Mouse (Mus musculus): ENCODE results near the gene Slc45a3. TPM values are rescaled to one million over a fixed set of nuclear protein-coding genes. Genes with fewer than 3 reads are reported as not detected.

Slc45a3 gene
- total and polyA plus RNA-seq, 3 experiments, result 14.4 to 51.4 (median 48.1) TPM

- ATAC-seq (ENCODE audit: extremely low read depth, insufficient number of reproducible peaks, low FRiP score, poor library complexity, severe bottlenecking), result no peak
- H3K27me3 ChIP-seq (ENCODE audit: insufficient read depth, low read length), result no peaks in the 10 kb centered on the region
- no peaks in the 10 kb centered on the region for H3K9me3 ChIP-seq (replicated peaks)
- H3K4me3 ChIP-seq (ENCODE audit: low read depth, low read length), result no peak overlapping the region
- peaks cover 95% of the 10 kb centered on the region for H3K36me3 ChIP-seq (replicated peaks)
- DNase-seq (ENCODE audit: low spot score), result no peak
- 0 out of 2 replicates have a peak, but pooled peaks cover 4% of the 10 kb centered on the region for H3K4me1 ChIP-seq (ENCODE audit: insufficient read depth, low read depth, low read length)
- TF ChIP-seq TAL1 (conservative IDR thresholded peaks at IDR 0.05; ENCODE audit: low read depth, low read length) (no peak), POLR2AphosphoS5 (IDR thresholded peaks at IDR 0.05; ENCODE audit: insufficient replicate concordance, low read depth, low read length) (no peak)
Measured at GRCm38 (mm10) chr1:132022107-132022506, 59.3 kb downstream of the Slc45a3 start.

- no peaks in the 10 kb centered on the region for H3K9me3 ChIP-seq (replicated peaks)
- TF ChIP-seq TAL1 (conservative IDR thresholded peaks at IDR 0.05; ENCODE audit: low read depth, low read length) (no peak), POLR2AphosphoS5 (IDR thresholded peaks at IDR 0.05; ENCODE audit: insufficient replicate concordance, low read depth, low read length) (no peak), GATA1 (IDR thresholded peaks at IDR 0.05; ENCODE audit: borderline replicate concordance, low read length) (no peak), CTCF (IDR thresholded peaks at IDR 0.05; ENCODE audit: low read depth, low read length) (no peak), GATA2 (IDR thresholded peaks at IDR 0.05; ENCODE audit: borderline replicate concordance, low read depth, low read length) (no peak)
- DNase-seq (ENCODE audit: low spot score) (no peak), ATAC-seq (ENCODE audit: extremely low read depth, insufficient number of reproducible peaks, low FRiP score, poor library complexity, severe bottlenecking) (no peak)
- H3K27me3 ChIP-seq (ENCODE audit: insufficient read depth, low read length), result no peaks in the 10 kb centered on the region
- 0 out of 2 replicates have a peak, but pooled peaks cover 4% of the 10 kb centered on the region for H3K4me1 ChIP-seq (ENCODE audit: insufficient read depth, low read depth, low read length)
- peaks cover 95% of the 10 kb centered on the region for H3K36me3 ChIP-seq (replicated peaks)
- no peak overlapping the region for H3K4me3 ChIP-seq (ENCODE audit: low read depth, low read length)
Measured at GRCm38 (mm10) chr1:132026925-132027646, 64.3 kb downstream of the Slc45a3 start.

DNA sequence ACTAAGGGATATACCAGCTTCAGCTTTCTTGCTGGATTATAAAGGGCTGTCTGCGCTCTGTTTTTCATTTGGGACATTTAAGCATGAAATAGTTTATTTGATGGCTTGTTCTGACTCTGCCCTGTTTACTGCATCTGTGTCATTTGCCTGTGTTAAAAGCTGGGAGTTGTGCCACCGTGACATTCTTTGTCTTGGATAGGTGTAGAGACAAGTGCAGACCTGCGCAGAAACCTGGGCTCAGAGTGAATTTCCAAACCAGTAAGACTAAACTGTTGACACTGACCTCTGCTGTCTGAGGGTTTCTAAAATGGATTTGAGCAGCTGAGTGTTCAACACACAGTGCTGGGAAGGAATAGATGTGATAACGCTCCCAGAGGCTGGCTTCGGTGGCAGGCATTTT, 65.2 kb downstream of the Slc45a3 start:
- Histone ChIP-seq H3K4me1 (ENCODE audit: insufficient read depth, low read depth, low read length) (0 out of 2 replicates have a peak, but pooled peaks cover 4% of the 10 kb centered on the region), H3K36me3 (replicated peaks) (peaks cover 96% of the 10 kb centered on the region)
- TF ChIP-seq GATA1 (IDR thresholded peaks at IDR 0.05; ENCODE audit: borderline replicate concordance, low read length) (no peak), TAL1 (conservative IDR thresholded peaks at IDR 0.05; ENCODE audit: low read depth, low read length) (no peak), CTCF (IDR thresholded peaks at IDR 0.05; ENCODE audit: low read depth, low read length) (no peak), POLR2AphosphoS5 (IDR thresholded peaks at IDR 0.05; ENCODE audit: insufficient replicate concordance, low read depth, low read length) (no peak), GATA2 (IDR thresholded peaks at IDR 0.05; ENCODE audit: borderline replicate concordance, low read depth, low read length) (no peak)

DNA sequence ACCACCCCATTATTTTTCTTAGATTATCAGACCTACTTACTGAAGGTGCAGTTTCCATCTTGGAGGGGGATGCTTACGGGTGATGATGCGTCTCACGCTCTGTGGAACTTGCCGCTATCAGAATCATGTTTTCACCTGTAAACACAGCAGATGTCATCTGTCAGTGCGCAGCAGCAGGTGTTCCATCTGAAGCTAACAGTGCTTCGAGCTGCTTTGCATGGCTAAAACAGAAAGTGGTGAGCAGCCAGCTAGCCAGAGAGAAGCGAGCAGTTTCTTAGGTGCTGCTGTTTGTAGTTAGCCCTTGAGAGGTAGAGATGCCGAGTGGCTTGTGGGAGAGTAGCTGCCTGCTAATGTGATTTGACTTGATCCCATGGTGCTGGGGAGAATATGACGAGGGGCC, 65.6 kb downstream of the Slc45a3 start:
- 0 out of 2 replicates have a peak, but pooled peaks cover 4% of the 10 kb centered on the region for H3K4me1 ChIP-seq (ENCODE audit: insufficient read depth, low read depth, low read length)
- H3K9me3 ChIP-seq (replicated peaks), result no peaks in the 10 kb centered on the region
- H3K4me3 ChIP-seq (ENCODE audit: low read depth, low read length), result no peak overlapping the region
- ATAC-seq (ENCODE audit: extremely low read depth, insufficient number of reproducible peaks, low FRiP score, poor library complexity, severe bottlenecking) (no peak), DNase-seq (ENCODE audit: low spot score) (no peak)
- H3K36me3 ChIP-seq (replicated peaks), result peaks cover 96% of the 10 kb centered on the region
- TF ChIP-seq GATA1 (IDR thresholded peaks at IDR 0.05; ENCODE audit: borderline replicate concordance, low read length) (no peak), TAL1 (conservative IDR thresholded peaks at IDR 0.05; ENCODE audit: low read depth, low read length) (no peak), POLR2AphosphoS5 (IDR thresholded peaks at IDR 0.05; ENCODE audit: insufficient replicate concordance, low read depth, low read length) (no peak), GATA2 (IDR thresholded peaks at IDR 0.05; ENCODE audit: borderline replicate concordance, low read depth, low read length) (no peak), CTCF (IDR thresholded peaks at IDR 0.05; ENCODE audit: low read depth, low read length) (no peak)
- H3K27me3 ChIP-seq (ENCODE audit: insufficient read depth, low read length), result no peaks in the 10 kb centered on the region

More for the DNA sequence above, 65.2 kb downstream of the Slc45a3 start:
- DNase-seq (ENCODE audit: low spot score) (no peak), ATAC-seq (ENCODE audit: extremely low read depth, insufficient number of reproducible peaks, low FRiP score, poor library complexity, severe bottlenecking) (no peak)
- Histone ChIP-seq H3K4me3 (ENCODE audit: low read depth, low read length) (no peak overlapping the region), H3K9me3 (replicated peaks) (no peaks in the 10 kb centered on the region), H3K27me3 (ENCODE audit: insufficient read depth, low read length) (no peaks in the 10 kb centered on the region)

- Histone ChIP-seq H3K9me3 (replicated peaks) (no peaks in the 10 kb centered on the region), H3K27me3 (ENCODE audit: insufficient read depth, low read length) (no peaks in the 10 kb centered on the region), H3K36me3 (replicated peaks) (peaks cover 96% of the 10 kb centered on the region), H3K4me3 (ENCODE audit: low read depth, low read length) (no peak overlapping the region), H3K4me1 (ENCODE audit: insufficient read depth, low read depth, low read length) (0 out of 2 replicates have a peak, but pooled peaks cover 4% of the 10 kb centered on the region)
- ATAC-seq (ENCODE audit: extremely low read depth, insufficient number of reproducible peaks, low FRiP score, poor library complexity, severe bottlenecking) (no peak), DNase-seq (ENCODE audit: low spot score) (no peak)
- TF ChIP-seq POLR2AphosphoS5 (IDR thresholded peaks at IDR 0.05; ENCODE audit: insufficient replicate concordance, low read depth, low read length), result no peak
- TF ChIP-seq TAL1 (conservative IDR thresholded peaks at IDR 0.05; ENCODE audit: low read depth, low read length), result no peak
- no peak for TF ChIP-seq CTCF (IDR thresholded peaks at IDR 0.05; ENCODE audit: low read depth, low read length)
- TF ChIP-seq GATA2 (IDR thresholded peaks at IDR 0.05; ENCODE audit: borderline replicate concordance, low read depth, low read length), result no peak
- no peak for TF ChIP-seq GATA1 (IDR thresholded peaks at IDR 0.05; ENCODE audit: borderline replicate concordance, low read length)
Measured at GRCm38 (mm10) chr1:132030574-132030973, 67.8 kb downstream of the Slc45a3 start.

- H3K4me3 ChIP-seq (ENCODE audit: low read depth, low read length), result no peak overlapping the region
- no peaks in the 10 kb centered on the region for H3K4me1 ChIP-seq (ENCODE audit: insufficient read depth, low read depth, low read length)
- DNase-seq (ENCODE audit: low spot score), result no peak
- H3K36me3 ChIP-seq (replicated peaks), result peaks cover 89% of the 10 kb centered on the region
- TF ChIP-seq POLR2AphosphoS5 (IDR thresholded peaks at IDR 0.05; ENCODE audit: insufficient replicate concordance, low read depth, low read length) (no peak), GATA2 (IDR thresholded peaks at IDR 0.05; ENCODE audit: borderline replicate concordance, low read depth, low read length) (no peak), TAL1 (conservative IDR thresholded peaks at IDR 0.05; ENCODE audit: low read depth, low read length) (no peak), CTCF (IDR thresholded peaks at IDR 0.05; ENCODE audit: low read depth, low read length) (no peak), GATA1 (IDR thresholded peaks at IDR 0.05; ENCODE audit: borderline replicate concordance, low read length) (no peak)
- no peak for ATAC-seq (ENCODE audit: extremely low read depth, insufficient number of reproducible peaks, low FRiP score, poor library complexity, severe bottlenecking)
- no peaks in the 10 kb centered on the region for H3K9me3 ChIP-seq (replicated peaks)
- no peaks in the 10 kb centered on the region for H3K27me3 ChIP-seq (ENCODE audit: insufficient read depth, low read length)
Measured at GRCm38 (mm10) chr1:132032172-132032571, 69.4 kb downstream of the Slc45a3 start.

Other genes with a start within 250 kb of the Slc45a3 start
- 1.9 and 3.2 TPM in 2 replicates for gene Slc26a9, start 218.9 kb upstream of the Slc45a3 start, total RNA-seq (2014; fragmentation: Nextera tagmentation)
- gene Slc26a9, start 218.9 kb upstream of the Slc45a3 start, total RNA-seq (2017), result 0.98 and 0.99 TPM in 2 replicates
- 0.11 and 0.17 TPM in 2 replicates for gene Slc26a9, start 218.9 kb upstream of the Slc45a3 start, polyA plus RNA-seq (2012)
- gene Pm20d1, start 165.6 kb upstream of the Slc45a3 start, total RNA-seq (2014; fragmentation: Nextera tagmentation), result not detected in 2 replicates
- gene Pm20d1, start 165.6 kb upstream of the Slc45a3 start, total RNA-seq (2017), result 0.06 and 0.16 TPM in 2 replicates
- gene Pm20d1, start 165.6 kb upstream of the Slc45a3 start, polyA plus RNA-seq (2012), result not detected in 2 replicates
- gene Slc41a1, start 135.5 kb upstream of the Slc45a3 start, total RNA-seq (2014; fragmentation: Nextera tagmentation), result 11.8 and 21.0 TPM in 2 replicates
- gene Slc41a1, start 135.5 kb upstream of the Slc45a3 start, total RNA-seq (2017), result 6.8 and 7.1 TPM in 2 replicates
- 7.2 and 7.8 TPM in 2 replicates for gene Slc41a1, start 135.5 kb upstream of the Slc45a3 start, polyA plus RNA-seq (2012)
- not detected in 2 replicates for gene Rab29, start 95.7 kb upstream of the Slc45a3 start, total RNA-seq (2014; fragmentation: Nextera tagmentation)
- 0.58 TPM in 1 of 2 replicates, not detected in the other for gene Rab29, start 95.7 kb upstream of the Slc45a3 start, total RNA-seq (2017)
- not detected in 2 replicates for gene Rab29, start 95.7 kb upstream of the Slc45a3 start, polyA plus RNA-seq (2012)
- gene Nucks1, start 52.4 kb upstream of the Slc45a3 start, total RNA-seq (2014; fragmentation: Nextera tagmentation), result 376 and 404 TPM in 2 replicates
- 405 and 507 TPM in 2 replicates for gene Nucks1, start 52.4 kb upstream of the Slc45a3 start, total RNA-seq (2017)
- gene Nucks1, start 52.4 kb upstream of the Slc45a3 start, polyA plus RNA-seq (2012), result 35.2 and 38.1 TPM in 2 replicates
- 166 and 187 TPM in 2 replicates for gene Elk4, start 44.6 kb downstream of the Slc45a3 start, total RNA-seq (2014; fragmentation: Nextera tagmentation)
- gene Elk4, start 44.6 kb downstream of the Slc45a3 start, total RNA-seq (2017), result 67.4 and 83.2 TPM in 2 replicates
- 4.1 and 5.1 TPM in 2 replicates for gene Elk4, start 44.6 kb downstream of the Slc45a3 start, polyA plus RNA-seq (2012)
- not detected in 2 replicates for gene Mfsd4a, start 105.1 kb downstream of the Slc45a3 start, total RNA-seq (2014; fragmentation: Nextera tagmentation)
- gene Mfsd4a, start 105.1 kb downstream of the Slc45a3 start, total RNA-seq (2017), result 0.70 and 1.0 TPM in 2 replicates
- not detected in 2 replicates for gene Mfsd4a, start 105.1 kb downstream of the Slc45a3 start, polyA plus RNA-seq (2012)
- not detected in 2 replicates for gene Cdk18, start 176.7 kb downstream of the Slc45a3 start, total RNA-seq (2014; fragmentation: Nextera tagmentation)
- 0.06 and 0.33 TPM in 2 replicates for gene Cdk18, start 176.7 kb downstream of the Slc45a3 start, total RNA-seq (2017)
- 0.02 TPM in 1 of 2 replicates, not detected in the other for gene Cdk18, start 176.7 kb downstream of the Slc45a3 start, polyA plus RNA-seq (2012)
- not detected in 2 replicates for gene Lemd1, start 228.5 kb downstream of the Slc45a3 start, total RNA-seq (2014; fragmentation: Nextera tagmentation)
- 0.17 and 0.44 TPM in 2 replicates for gene Lemd1, start 228.5 kb downstream of the Slc45a3 start, total RNA-seq (2017)
- not detected in 2 replicates for gene Lemd1, start 228.5 kb downstream of the Slc45a3 start, polyA plus RNA-seq (2012)
- gene AC124108.1, start 228.5 kb downstream of the Slc45a3 start, total RNA-seq (2014; fragmentation: Nextera tagmentation), result not detected in 2 replicates
- under 0.01 and 0.05 TPM in 2 replicates for gene AC124108.1, start 228.5 kb downstream of the Slc45a3 start, total RNA-seq (2017)
- gene AC124108.1, start 228.5 kb downstream of the Slc45a3 start, polyA plus RNA-seq (2012), result not detected in 2 replicates

Measured in G1E (cell line).